Mouse (Mus musculus) intestine, embryonic 14.5 days (tissue): Measurements from ENCODE around the gene Mrps21. TPM values are rescaled to one million over a fixed set of nuclear protein-coding genes. Genes with fewer than 3 reads are reported as not detected.

Source experiments
- ATAC-seq: fragments of 200-750 bp; cut with Nextera tagmentation; replicated peaks from 2 replicates; pipeline ENCODE4 v1.8.0; 2017; ENCODE audit warnings: low read depth, moderate number of reproducible peaks, moderate TSS enrichment, moderate library complexity; ENCODE audit not compliant: low FRiP score, low TSS enrichment
- DNase-seq: peaks from one replicate; pipeline ENCODE4 v3.0.0-alpha.2; 2018; ENCODE audit warnings: low spot score
- H3K27ac ChIP-seq: fragments of 300-500 bp; sonication (generic); 2 replicates; pipeline ENCODE4 v1.5.1; 2014; ENCODE audit warnings: low read depth, mild to moderate bottlenecking, control low read depth
- H3K27me3 ChIP-seq: fragments of 300-500 bp; sonication (generic); replicated peaks from 2 replicates; pipeline ENCODE4 v1.6.1; 2014; ENCODE audit warnings: low read length, control low read depth; ENCODE audit not compliant: control insufficient read depth, insufficient read depth
- H3K36me3 ChIP-seq: fragments of 300-500 bp; sonication (generic); 2 replicates; pipeline ENCODE4 v1.6.1; 2014; ENCODE audit warnings: low read length, control low read depth; ENCODE audit not compliant: control insufficient read depth, insufficient read depth
- H3K4me1 ChIP-seq: fragments of 300-500 bp; sonication (generic); replicated peaks from 2 replicates; pipeline ENCODE4 v1.6.1; 2014; ENCODE audit warnings: low read length, control low read depth, mixed read lengths; ENCODE audit not compliant: control insufficient read depth, insufficient read depth
- H3K4me2 ChIP-seq: fragments of 300-500 bp; sonication (generic); 2 replicates; pipeline ENCODE4 v1.6.1; 2014; ENCODE audit warnings: low read length
- H3K4me3 ChIP-seq: fragments of 300-500 bp; sonication (generic); 2 replicates; pipeline ENCODE4 v1.5.1; 2014; ENCODE audit warnings: low read depth, low read length, control low read depth, mixed read lengths
- H3K9ac ChIP-seq: fragments of 300-500 bp; sonication (generic); 2 replicates; pipeline ENCODE4 v1.6.1; 2014; ENCODE audit warnings: mild to moderate bottlenecking, low read length
- H3K9me3 ChIP-seq: fragments of 300-500 bp; sonication (generic); 2 replicates; pipeline ENCODE4 v1.6.1; 2016; ENCODE audit warnings: low read length, control low read depth; ENCODE audit not compliant: control insufficient read depth
- WGBS: fragments of 180-500 bp; shearing (Covaris S2); extraction: QIAGEN DNeasy Blood & Tissue Kit; methylation state at CpG from one replicate; pipeline ENCODE4 v1.1.7; 2014; 5-methylcytosine and 5-hydroxymethylcytosine counted together
- polyA plus RNA-seq: library from polyadenylated mRNA; unstranded; fragments of >200 nt; fragmentation: Nextera tagmentation; extraction: Ambion mirVana; gene quantifications from 2 replicates; pipeline ENCODE4 v1.2.1, GENCODE M21; 2014

The Mrps21 gene
- polyA plus RNA-seq, 1 experiment from 2014 or later = 343 TPM

- H3K9me3 ChIP-seq = no peaks in the 10 kb centered on the region
- ATAC-seq (no peak), DNase-seq (no peak)
- H3K27ac ChIP-seq = no peak overlapping the region
- no peak overlapping the region for H3K4me3 ChIP-seq
- peaks cover 5% of the 10 kb centered on the region; the same call in 1 of the 2 replicates for H3K4me1 ChIP-seq
- 93% methylated on average over 8 of the region's 8 CpGs for WGBS
- peaks cover 74% of the 10 kb centered on the region for H3K36me3 ChIP-seq
- no peak overlapping the region for H3K9ac ChIP-seq
- no peak overlapping the region for H3K4me2 ChIP-seq
- no peaks in the 10 kb centered on the region for H3K27me3 ChIP-seq
Observed at GRCm38 (mm10) chr3:95851317-95851716, 20.0 kb downstream of the Mrps21 start.

GRCm38 (mm10) chr3:95850611-95851010, 20.7 kb downstream of the Mrps21 start:
- Histone ChIP-seq H3K4me3 (no peak overlapping the region), H3K27ac (no peak overlapping the region), H3K27me3 (no peaks in the 10 kb centered on the region), H3K9me3 (no peaks in the 10 kb centered on the region), H3K36me3 (peaks cover 81% of the 10 kb centered on the region), H3K4me2 (no peak overlapping the region), H3K9ac (no peak overlapping the region), H3K4me1 (peaks cover 5% of the 10 kb centered on the region; the same call in 1 of the 2 replicates)
- 86% methylated on average over 4 of the region's 4 CpGs for WGBS
- ATAC-seq = no peak
- DNase-seq = no peak

GRCm38 (mm10) chr3:95842503-95843214, 28.7 kb downstream of the Mrps21 start:
- ATAC-seq (no peak), DNase-seq (no peak)
- H3K36me3 ChIP-seq = peaks cover 92% of the 10 kb centered on the region
- H3K27me3 ChIP-seq = no peaks in the 10 kb centered on the region
- 88% methylated on average over 3 of the region's 3 CpGs for WGBS
- H3K4me2 ChIP-seq = no peak overlapping the region
- no peaks in the 10 kb centered on the region for H3K4me1 ChIP-seq
- no peaks in the 10 kb centered on the region for H3K9me3 ChIP-seq
- H3K4me3 ChIP-seq = no peak overlapping the region
- no peak overlapping the region for H3K9ac ChIP-seq
- no peak overlapping the region for H3K27ac ChIP-seq

- H3K4me1 ChIP-seq = no peaks in the 10 kb centered on the region
- H3K27me3 ChIP-seq = no peaks in the 10 kb centered on the region
- no peak overlapping the region for H3K9ac ChIP-seq
- H3K9me3 ChIP-seq = no peaks in the 10 kb centered on the region
- H3K27ac ChIP-seq = no peak overlapping the region
- no peak for ATAC-seq
- H3K4me2 ChIP-seq = no peak overlapping the region
- WGBS = 92% methylated on average over 2 of the region's 2 CpGs
- peaks cover 90% of the 10 kb centered on the region for H3K36me3 ChIP-seq
- DNase-seq = no peak
- H3K4me3 ChIP-seq = no peak overlapping the region
Observed at GRCm38 (mm10) chr3:95839250-95839649, 32.1 kb downstream of the Mrps21 start.

GRCm38 (mm10) chr3:95829053-95829452, 42.3 kb downstream of the Mrps21 start:
- Histone ChIP-seq H3K27ac (no peak overlapping the region), H3K9me3 (no peaks in the 10 kb centered on the region), H3K27me3 (no peaks in the 10 kb centered on the region), H3K4me3 (no peak overlapping the region), H3K4me1 (no peaks in the 10 kb centered on the region), H3K36me3 (peaks cover 65% of the 10 kb centered on the region), H3K9ac (no peak overlapping the region), H3K4me2 (no peak overlapping the region)
- DNase-seq (no peak), ATAC-seq (no peak)
- 97% methylated on average over 4 of the region's 4 CpGs for WGBS

- H3K36me3 ChIP-seq = peaks cover 40% of the 10 kb centered on the region
- no peaks in the 10 kb centered on the region for H3K27me3 ChIP-seq
- 72% methylated on average over 2 of the region's 2 CpGs for WGBS
- no peak overlapping the region for H3K9ac ChIP-seq
- H3K4me2 ChIP-seq = no peak overlapping the region
- no peaks in the 10 kb centered on the region for H3K4me1 ChIP-seq
- H3K9me3 ChIP-seq = no peaks in the 10 kb centered on the region
- DNase-seq (no peak), ATAC-seq (no peak)
- H3K4me3 ChIP-seq = no peak overlapping the region
- no peak overlapping the region for H3K27ac ChIP-seq
Observed at GRCm38 (mm10) chr3:95826275-95826674, 45.0 kb downstream of the Mrps21 start.

GRCm38 (mm10) chr3:95820046-95821010, 51.0 kb downstream of the Mrps21 start:
- peak overlapping the region; percentile 69 for H3K4me2 ChIP-seq
- 38% methylated on average over 10 of the region's 10 CpGs for WGBS
- peaks cover 5% of the 10 kb centered on the region for H3K4me1 ChIP-seq
- H3K9me3 ChIP-seq = no peaks in the 10 kb centered on the region
- ATAC-seq (no peak; the same call in 1 of the 2 replicates), DNase-seq (no peak)
- H3K4me3 ChIP-seq = peak overlapping the region; percentile 76
- peak overlapping the region; percentile 99 for H3K27ac ChIP-seq
- no peaks in the 10 kb centered on the region for H3K27me3 ChIP-seq
- no peaks in the 10 kb centered on the region for H3K36me3 ChIP-seq
- peak overlapping the region; percentile 96 for H3K9ac ChIP-seq

GRCm38 (mm10) chr3:95819351-95819985, 51.9 kb downstream of the Mrps21 start:
- Histone ChIP-seq H3K27me3 (no peaks in the 10 kb centered on the region), H3K4me1 (peaks cover 5% of the 10 kb centered on the region), H3K4me3 (peak overlapping the region; percentile 76), H3K27ac (peak overlapping the region; percentile 99), H3K9ac (peak overlapping the region; percentile 96), H3K9me3 (no peaks in the 10 kb centered on the region), H3K36me3 (no peaks in the 10 kb centered on the region), H3K4me2 (peak overlapping the region; percentile 69)
- WGBS = under 1% methylated on average over 49 of the region's 49 CpGs
- ATAC-seq = peak; percentile 95
- DNase-seq = peak; percentile 98
